Mouse (Mus musculus): ENCODE measurements around the gene Maco1.

DNA sequence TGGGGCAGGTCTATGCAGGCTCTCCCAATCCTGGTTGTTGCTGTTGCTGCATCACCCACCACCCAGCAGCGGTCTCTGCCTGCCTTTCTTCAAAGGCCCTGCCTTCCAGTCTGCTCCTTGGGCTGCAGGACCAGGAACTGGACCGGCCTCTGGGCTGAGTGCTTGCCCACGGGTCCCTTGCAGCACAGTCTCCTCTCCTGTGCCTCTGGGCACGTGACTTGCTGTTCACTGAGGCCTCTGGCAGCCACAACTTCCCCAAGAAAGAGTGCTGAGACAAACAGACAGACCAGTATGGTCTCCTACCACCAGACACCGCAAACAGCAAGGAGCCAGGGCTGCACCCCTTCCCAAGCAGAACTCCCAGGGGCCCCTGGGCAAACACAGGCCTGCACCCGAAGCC is 90.8 kb downstream of the Maco1 start:
- no peak for TF ChIP-seq CTCF (IDR thresholded peaks at IDR 0.05; ENCODE audit: extremely low read depth, insufficient read depth, low read length)
- no peak for TF ChIP-seq POLR2A (IDR thresholded peaks at IDR 0.05; ENCODE audit: extremely low read depth, insufficient read depth, low read length)
